Mouse (Mus musculus) spleen, postnatal 10 days (tissue): ENCODE data around the gene 2210017I01Rik.

Experiments used
- DNase-seq, 2 experiments: peaks; one replicate each; pipeline ENCODE4 v3.0.0; 2021 to 2022; ENCODE audit warnings: low spot score in 2 of 2

The 2210017I01Rik gene

GRCm38 (mm10) chr3:92565418-92565817 is 41.9 kb downstream of the 2210017I01Rik start:
- no peak for DNase-seq
